Mouse (Mus musculus) myocyte (in vitro differentiated cells): ENCODE data around the gene Trmt112.

ENCODE experiments used
- CEBPB ChIP-seq: IDR thresholded peaks from 2 replicates; pipeline ENCODE4 v1.6.1; 2011; ENCODE audit warnings: mild to moderate bottlenecking, moderate library complexity; ENCODE audit not compliant: poor library complexity, insufficient read depth, severe bottlenecking
- E2F4 ChIP-seq: IDR thresholded peaks from one replicate; pipeline ENCODE4 v1.6.1; 2011; ENCODE audit warnings: mild to moderate bottlenecking, control low read depth, moderate library complexity; ENCODE audit not compliant: insufficient read depth
- MAX ChIP-seq: IDR thresholded peaks from one replicate; pipeline ENCODE4 v1.6.1; 2011; ENCODE audit warnings: low read depth, mild to moderate bottlenecking, control low read depth
- MYOD1 ChIP-seq, 3 experiments: IDR thresholded peaks; one replicate each; pipeline ENCODE4 v1.6.1; 2011; ENCODE audit warnings: control low read depth in 2 of 3, low read depth in 2 of 3, mild to moderate bottlenecking in 2 of 3, moderate library complexity in 1 of 3; ENCODE audit not compliant: insufficient read length in 2 of 3, control insufficient read depth in 1 of 3
- MYOG ChIP-seq, 3 experiments: IDR thresholded peaks; one replicate each; pipeline ENCODE4 v1.6.1; 2011; ENCODE audit warnings: control low read depth in 2 of 3, low read depth in 2 of 3, mild to moderate bottlenecking in 2 of 3; ENCODE audit not compliant: insufficient read length in 2 of 3, control insufficient read depth in 1 of 3, insufficient read depth in 1 of 3
- POLR2A ChIP-seq: IDR thresholded peaks from one replicate; pipeline ENCODE4 v1.6.1; 2011; ENCODE audit warnings: low read depth, mild to moderate bottlenecking, control low read depth, moderate library complexity; ENCODE audit not compliant: insufficient read length
- POLR2AphosphoS2 ChIP-seq: IDR thresholded peaks from one replicate; pipeline ENCODE4 v1.6.1; 2011; ENCODE audit warnings: low read depth, control low read depth; ENCODE audit not compliant: insufficient read length
- REST ChIP-seq: IDR thresholded peaks from one replicate; pipeline ENCODE4 v1.6.1; 2011; ENCODE audit warnings: mild to moderate bottlenecking, control low read depth, moderate library complexity; ENCODE audit not compliant: insufficient read depth, insufficient read length
- TCF12 ChIP-seq: IDR thresholded peaks from one replicate; pipeline ENCODE4 v1.6.1; 2011; ENCODE audit warnings: mild to moderate bottlenecking, control low read depth; ENCODE audit not compliant: poor library complexity, insufficient read depth, severe bottlenecking

GRCm38 (mm10) chr19:6919876-6920740, 10.6 kb downstream of the Trmt112 start:
- no peak for TF ChIP-seq REST
- no peak for TF ChIP-seq POLR2A
- no peak for TF ChIP-seq MAX
- TF ChIP-seq CEBPB, result no peak
- TF ChIP-seq TCF12, result no peak
- no peak for TF ChIP-seq E2F4
- TF ChIP-seq POLR2AphosphoS2, result no peak
- TF ChIP-seq MYOD1 (IDR thresholded peaks at IDR 0.05; ENCODE audit: control insufficient read depth in 1 of 3, insufficient read length in 2 of 3, low read depth in 2 of 3), result no peak
- no peak for TF ChIP-seq MYOG (IDR thresholded peaks at IDR 0.05; ENCODE audit: control insufficient read depth in 1 of 3, insufficient read depth in 1 of 3, insufficient read length in 2 of 3, low read depth in 2 of 3)
